Mouse (Mus musculus) cerebellum, adult (tissue): ENCODE results near the gene Gm28490.
"Not testable (repeated sequence)": the region's sequence is repeated elsewhere in the genome, so short reads cannot be mapped to it uniquely, and the experiment has no call there.

Experiments used
- ATAC-seq: cut with Nextera tagmentation; 2 replicates; pipeline ENCODE4 v1.9.2; 2017; ENCODE audit warnings: mild to moderate bottlenecking, moderate library complexity, mixed read lengths; ENCODE audit not compliant: insufficient number of reproducible peaks, low FRiP score, low TSS enrichment

Gm28490 gene

GRCm38 (mm10) chrY:31634656-31635055 lies at the start of gene Gm28490:
Gene Gm28490, minus strand, starts transcription at chrY:31634756.
- ATAC-seq = not testable (repeated sequence)
